Mouse (Mus musculus): ENCODE results near the gene Kpna1. TPM values are rescaled to one million over a fixed set of nuclear protein-coding genes. Genes with fewer than 3 reads are reported as not detected.

Kpna1 gene
- total and polyA plus RNA-seq, 3 experiments: 24.5 to 34.9 TPM; not detected in 1

DNA sequence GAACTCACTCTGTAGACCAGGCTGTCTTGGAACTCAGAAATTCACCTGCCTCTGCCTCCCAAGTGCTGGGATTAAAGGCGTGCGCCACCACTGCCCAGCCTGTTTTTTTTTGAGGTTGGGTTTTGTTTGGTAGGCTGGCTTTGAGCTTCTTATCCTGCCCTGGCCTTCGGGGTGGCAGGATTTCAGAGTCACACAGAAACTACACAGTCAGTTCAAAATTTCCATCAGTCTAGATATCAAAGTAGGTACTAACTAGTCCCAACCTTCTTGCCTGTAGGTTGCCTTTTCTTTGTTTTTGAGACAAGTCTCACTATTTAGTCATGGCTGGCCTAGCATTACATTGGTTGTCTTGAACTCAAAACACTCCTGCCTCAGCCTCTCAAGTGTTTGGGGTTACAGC lies 5.9 kb downstream of the Kpna1 start:
- peak; percentile 35 for DNase-seq (ENCODE audit: low read depth, low spot score)
- no peaks in the 10 kb centered on the region for H3K9me3 ChIP-seq (replicated peaks; ENCODE audit: insufficient read depth, low read length)

DNA sequence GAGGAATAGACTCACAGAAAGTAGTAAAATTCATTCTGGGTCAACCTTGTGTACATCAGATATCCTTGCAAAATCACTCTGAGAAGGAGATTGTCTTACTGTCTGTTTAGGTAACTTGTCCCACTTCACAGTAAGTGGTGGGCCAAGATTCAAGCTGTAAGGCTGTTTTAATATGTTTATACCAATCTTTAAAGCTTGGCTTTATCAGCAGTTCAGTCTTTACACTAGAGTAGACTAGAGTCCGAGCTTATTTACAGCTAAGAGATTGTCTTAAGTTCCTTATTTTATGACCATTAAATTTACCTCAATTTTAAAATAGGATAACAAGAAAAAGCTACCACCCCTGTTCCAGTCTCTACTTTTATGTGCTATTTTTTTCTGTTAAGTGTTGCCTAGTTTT lies 9.4 kb downstream of the Kpna1 start:
- H3K4me1 ChIP-seq (ENCODE audit: control insufficient read depth in 1 of 2, insufficient read depth in 2 of 2, low read length in 2 of 2): peaks cover 12 to 14% of the 10 kb centered on the region in 2 experiments
- no peak overlapping the region for H3K9ac ChIP-seq (ENCODE audit: control insufficient read depth, low read depth, low read length, poor library complexity, severe bottlenecking)
- H3K27ac ChIP-seq (ENCODE audit: control insufficient read depth, low read depth, low read length): 0 out of 2 replicates have a peak overlapping the region, but pooled peaks have one; percentile 17
- H3K36me3 ChIP-seq (ENCODE audit: control insufficient read depth in 1 of 2, insufficient read depth in 2 of 2, low read length in 2 of 2): peaks cover 0 to 41% of the 10 kb centered on the region in 2 experiments; a peak in 3 of 4 replicates
- H3K79me2 ChIP-seq (ENCODE audit: control insufficient read depth, insufficient read depth, low read length, poor library complexity): peaks cover 76% of the 10 kb centered on the region
- no peak overlapping the region for H3K4me3 ChIP-seq (ENCODE audit: control insufficient read depth in 1 of 2, insufficient read depth in 1 of 2, low read depth in 2 of 2, low read length in 2 of 2)
- no peak for TF ChIP-seq ELF1 (IDR thresholded peaks at IDR 0.05; ENCODE audit: low read depth, low read length)
- TF ChIP-seq GATA1 (IDR thresholded peaks at IDR 0.05; ENCODE audit: low read depth, low read length): peak; percentile 40; the same call in 1 of the 2 replicates
- no peak for TF ChIP-seq RAD21 (IDR thresholded peaks at IDR 0.05; ENCODE audit: low read depth, low read length)
- no peak for TF ChIP-seq MXI1 (IDR thresholded peaks at IDR 0.05; ENCODE audit: low read depth, low read length)
- no peak for TF ChIP-seq UBTF (IDR thresholded peaks at IDR 0.05; ENCODE audit: borderline replicate concordance, insufficient read depth, low read depth, low read length)
- TF ChIP-seq EP300 (IDR thresholded peaks at IDR 0.05; ENCODE audit: low read depth in 1 of 2, low read length in 2 of 2): 0 out of 4 replicates have a peak, but pooled peaks of 1 of the 2 experiments have one; percentile 10
- TF ChIP-seq CHD1 (IDR thresholded peaks at IDR 0.05; ENCODE audit: low read depth, low read length): no peak
- no peak for TF ChIP-seq ZNF384 (IDR thresholded peaks at IDR 0.05; ENCODE audit: low read depth, low read length)
- no peak for TF ChIP-seq CTCF (IDR thresholded peaks at IDR 0.05 in 2 of 3, conservative IDR thresholded peaks at IDR 0.05 in 1 of 3; ENCODE audit: control insufficient read depth in 1 of 3, insufficient read depth in 1 of 3, low read depth in 2 of 3, low read length in 3 of 3, poor library complexity in 1 of 3, severe bottlenecking in 1 of 3)
- TF ChIP-seq RCOR1 (IDR thresholded peaks at IDR 0.05; ENCODE audit: low read depth, low read length): peak; percentile 59; the same call in 1 of the 2 replicates
- no peak for TF ChIP-seq SMC3 (IDR thresholded peaks at IDR 0.05; ENCODE audit: low read depth, low read length)
- no peak for TF ChIP-seq HCFC1 (IDR thresholded peaks at IDR 0.05; ENCODE audit: low read depth, low read length)
- TF ChIP-seq CHD2 (IDR thresholded peaks at IDR 0.05; ENCODE audit: low read length): no peak
- TF ChIP-seq POLR2A (IDR thresholded peaks at IDR 0.05; ENCODE audit: control insufficient read depth in 1 of 2, insufficient read depth in 1 of 2, low read depth in 1 of 2, low read length in 2 of 2, poor library complexity in 1 of 2): no peak
- H3K27me3 ChIP-seq (ENCODE audit: control insufficient read depth in 1 of 2, insufficient read depth in 2 of 2, low read length in 2 of 2): no peaks in the 10 kb centered on the region
- no peaks in the 10 kb centered on the region for H3K9me3 ChIP-seq (replicated peaks; ENCODE audit: insufficient read depth, low read length)
- peak; percentile 52 for DNase-seq (ENCODE audit: low read depth, low spot score)

More for the DNA sequence above, 5.9 kb downstream of the Kpna1 start:
- H3K27me3 ChIP-seq (ENCODE audit: control insufficient read depth in 1 of 2, insufficient read depth in 2 of 2, low read length in 2 of 2): no peaks in the 10 kb centered on the region
- TF ChIP-seq ZNF384 (IDR thresholded peaks at IDR 0.05; ENCODE audit: low read depth, low read length): peak; percentile 53
- no peak for TF ChIP-seq TAL1 (IDR thresholded peaks at IDR 0.05; ENCODE audit: low read length)
- peak overlapping the region; percentile 78 to 94 for H3K4me3 ChIP-seq (ENCODE audit: control insufficient read depth in 1 of 2, insufficient read depth in 1 of 2, low read depth in 2 of 2, low read length in 2 of 2)
- peaks cover 12 to 14% of the 10 kb centered on the region in 2 experiments for H3K4me1 ChIP-seq (ENCODE audit: control insufficient read depth in 1 of 2, insufficient read depth in 2 of 2, low read length in 2 of 2)
- H3K79me2 ChIP-seq (ENCODE audit: control insufficient read depth, insufficient read depth, low read length, poor library complexity): peaks cover 55% of the 10 kb centered on the region
- peak overlapping the region; percentile 95 for H3K9ac ChIP-seq (ENCODE audit: control insufficient read depth, low read depth, low read length, poor library complexity, severe bottlenecking)
- no peak overlapping the region for H3K27ac ChIP-seq (ENCODE audit: control insufficient read depth, low read depth, low read length)
- H3K36me3 ChIP-seq (ENCODE audit: control insufficient read depth in 1 of 2, insufficient read depth in 2 of 2, low read length in 2 of 2): peaks cover 0 to 43% of the 10 kb centered on the region in 2 experiments; a peak in 3 of 4 replicates

DNA sequence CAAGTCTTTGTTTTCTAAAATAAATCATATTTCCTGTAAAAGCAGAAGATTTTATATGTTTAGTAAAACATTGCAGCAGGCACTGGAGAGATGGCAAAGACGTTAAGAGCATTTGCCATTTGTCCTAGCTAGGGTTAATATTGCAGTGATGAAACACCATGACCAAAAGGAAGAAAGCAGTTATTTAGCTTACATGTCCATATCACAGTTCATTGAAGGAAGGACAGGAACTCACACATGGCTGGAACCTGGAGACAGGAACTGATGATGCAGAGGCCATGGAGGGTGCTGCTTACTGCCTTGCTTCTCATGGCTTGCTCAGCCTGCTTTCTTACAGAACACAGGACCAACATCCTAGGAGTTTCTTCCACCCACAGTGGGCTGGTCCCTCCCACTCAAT lies 13.8 kb downstream of the Kpna1 start:
- Histone ChIP-seq H3K27me3 (ENCODE audit: control insufficient read depth in 1 of 2, insufficient read depth in 2 of 2, low read length in 2 of 2) (no peaks in the 10 kb centered on the region), H3K9me3 (replicated peaks; ENCODE audit: insufficient read depth, low read length) (no peaks in the 10 kb centered on the region), H3K4me1 (ENCODE audit: control insufficient read depth in 1 of 2, insufficient read depth in 2 of 2, low read length in 2 of 2) (peaks cover 3 to 9% of the 10 kb centered on the region in 2 experiments), H3K79me2 (ENCODE audit: control insufficient read depth, insufficient read depth, low read length, poor library complexity) (peaks cover 70% of the 10 kb centered on the region), H3K27ac (ENCODE audit: control insufficient read depth, low read depth, low read length) (no peak overlapping the region), H3K36me3 (ENCODE audit: control insufficient read depth in 1 of 2, insufficient read depth in 2 of 2, low read length in 2 of 2) (peaks cover 2 to 16% of the 10 kb centered on the region in 2 experiments; a peak in 3 of 4 replicates), H3K4me3 (ENCODE audit: control insufficient read depth in 1 of 2, insufficient read depth in 1 of 2, low read depth in 2 of 2, low read length in 2 of 2) (no peak overlapping the region), H3K9ac (ENCODE audit: control insufficient read depth, low read depth, low read length, poor library complexity, severe bottlenecking) (no peak overlapping the region)
- no peak for DNase-seq (ENCODE audit: low read depth, low spot score)
- TF ChIP-seq ELF1 (IDR thresholded peaks at IDR 0.05; ENCODE audit: low read depth, low read length) (no peak), CTCF (IDR thresholded peaks at IDR 0.05 in 2 of 3, conservative IDR thresholded peaks at IDR 0.05 in 1 of 3; ENCODE audit: control insufficient read depth in 1 of 3, insufficient read depth in 1 of 3, low read depth in 2 of 3, low read length in 3 of 3, poor library complexity in 1 of 3, severe bottlenecking in 1 of 3) (no peak), SIN3A (IDR thresholded peaks at IDR 0.05; ENCODE audit: low read length) (no peak), RCOR1 (IDR thresholded peaks at IDR 0.05; ENCODE audit: low read depth, low read length) (no peak), POLR2AphosphoS2 (IDR thresholded peaks at IDR 0.05; ENCODE audit: low read length) (no peak), MAFK (IDR thresholded peaks at IDR 0.05; ENCODE audit: borderline replicate concordance, low read depth, low read length) (no peak), HCFC1 (IDR thresholded peaks at IDR 0.05; ENCODE audit: low read depth, low read length) (no peak), UBTF (IDR thresholded peaks at IDR 0.05; ENCODE audit: borderline replicate concordance, insufficient read depth, low read depth, low read length) (no peak), ZC3H11A (IDR thresholded peaks at IDR 0.05; ENCODE audit: low read depth, low read length) (no peak), GABPA (IDR thresholded peaks at IDR 0.05; ENCODE audit: low read depth, low read length) (no peak), RAD21 (IDR thresholded peaks at IDR 0.05; ENCODE audit: low read depth, low read length) (no peak), TCF12 (IDR thresholded peaks at IDR 0.05; ENCODE audit: low read depth, low read length) (no peak), ZMIZ1 (IDR thresholded peaks at IDR 0.05; ENCODE audit: low read depth, low read length) (no peak), POLR2A (IDR thresholded peaks at IDR 0.05; ENCODE audit: control insufficient read depth in 1 of 2, insufficient read depth in 1 of 2, low read depth in 1 of 2, low read length in 2 of 2, poor library complexity in 1 of 2) (no peak), MYB (IDR thresholded peaks at IDR 0.05; ENCODE audit: low read depth, low read length) (no peak), JUND (IDR thresholded peaks at IDR 0.05; ENCODE audit: low read depth, low read length) (no peak), MAX (IDR thresholded peaks at IDR 0.05; ENCODE audit: low read length) (no peak)
